Mouse (Mus musculus) central nervous system, embryonic 14 days (tissue): ENCODE results near the gene Cap2. TPM values are rescaled to one million over a fixed set of nuclear protein-coding genes. Genes with fewer than 3 reads are reported as not detected.

Source experiments
- polyA plus RNA-seq: library from polyadenylated mRNA; depleted of rRNA; stranded (reverse); fragments of >200 nt; gene quantifications from 2 replicates; pipeline ENCODE4 v1.2.3, GENCODE M21; 2012; rRNA removed

Gene Cap2
- 13.0 and 15.5 TPM in 2 replicates for polyA plus RNA-seq

DNA sequence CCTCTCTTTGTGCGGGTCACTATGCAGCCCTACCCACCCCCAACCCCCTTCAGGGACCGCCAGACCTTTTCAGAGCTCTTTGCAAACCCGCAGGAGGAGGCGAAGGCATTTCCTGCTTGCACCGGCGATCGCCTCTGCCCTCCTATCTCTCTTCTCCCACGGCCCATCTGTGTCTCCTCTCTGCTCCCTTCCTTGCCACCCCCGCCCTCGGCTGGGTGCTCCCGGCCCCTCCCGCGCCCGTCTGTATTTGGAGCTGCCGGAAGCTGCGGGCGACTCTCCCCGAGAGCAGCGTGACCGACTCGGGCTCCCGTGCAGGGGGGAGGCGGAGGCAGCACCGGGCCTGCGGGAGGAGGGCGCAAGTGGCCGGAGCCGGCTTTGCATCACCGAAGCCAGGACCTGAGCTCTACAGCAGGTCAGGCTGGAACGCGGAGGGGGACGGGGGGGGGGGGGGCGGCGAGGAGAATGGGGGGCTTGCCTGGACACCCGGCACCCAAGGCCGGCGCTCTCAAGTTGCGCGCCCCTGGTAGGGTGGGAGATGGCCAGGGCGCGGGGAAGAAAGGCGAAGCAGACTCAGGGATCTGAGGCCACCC, at the start of gene Cap2:
TSS of gene Cap2 (plus strand) at position 49 of the 590 bp plus-strand sequence.

DNA sequence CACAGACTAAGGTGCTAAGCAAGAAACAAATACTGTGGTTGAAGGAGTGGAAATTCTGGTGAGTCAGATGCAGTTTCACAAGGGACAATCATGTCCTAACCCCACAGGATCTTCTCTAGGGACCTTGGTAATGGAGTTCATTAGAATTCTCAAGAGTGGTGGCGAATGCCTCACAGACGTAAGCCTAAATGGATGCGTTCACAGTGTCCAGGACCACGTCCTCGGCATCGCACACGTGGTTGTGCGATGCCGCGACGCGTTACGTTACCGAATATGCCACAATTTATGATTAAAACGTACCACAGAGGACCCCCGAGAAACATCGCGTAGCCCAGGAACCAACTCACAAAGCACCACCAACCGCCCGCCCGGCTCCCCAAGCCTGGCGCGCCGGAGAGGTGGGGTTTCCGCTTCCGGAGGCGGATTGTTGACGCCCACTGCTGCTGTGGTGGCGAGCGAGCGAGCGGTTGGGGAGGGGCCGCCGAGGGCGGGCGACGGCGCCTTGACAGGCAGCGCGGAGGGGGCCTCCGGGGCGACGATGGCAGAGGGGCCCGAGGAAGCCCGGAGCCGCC, 167.5 kb downstream of the Cap2 start, which contains the start of gene Fam8a1:
TSS of gene Fam8a1 (plus strand) at position 475 of the 572 bp plus-strand sequence.

Other genes starting within 250 kb of the Cap2 start
- gene Stmnd1, start 228.1 kb upstream of the Cap2 start, polyA plus RNA-seq: 0.06 TPM in 2 replicates
- 12.3 and 12.4 TPM in 2 replicates for gene Rbm24, start 83.4 kb upstream of the Cap2 start, polyA plus RNA-seq
- 55.6 and 59.5 TPM in 2 replicates for gene Fam8a1, start 167.7 kb downstream of the Cap2 start, polyA plus RNA-seq
- gene Nup153, start 226.1 kb downstream of the Cap2 start, polyA plus RNA-seq: 62.0 and 64.7 TPM in 2 replicates